Mouse (Mus musculus) embryonic fibroblast, embryonic 13.5 days (primary cell): ENCODE measurements around the gene Slc9a3r2.

Experiments
- CTCF ChIP-seq: IDR thresholded peaks from 2 replicates; pipeline ENCODE4 v1.5.1; 2011; ENCODE audit warnings: mild to moderate bottlenecking, control low read depth, low read length, moderate library complexity, borderline replicate concordance; ENCODE audit not compliant: insufficient read depth
- POLR2A ChIP-seq: IDR thresholded peaks from 2 replicates; pipeline ENCODE4 v1.6.1; 2011; ENCODE audit warnings: low read depth, mild to moderate bottlenecking, control low read depth, low read length, moderate library complexity

- no peak for TF ChIP-seq CTCF
- TF ChIP-seq POLR2A, result peak; percentile 82
These were observed 17.2 kb downstream of the Slc9a3r2 start for GRCm38 (mm10) chr17:24632813-24633449.
